Mouse (Mus musculus) heart, adult 18-20 months (tissue): Measurements from ENCODE around the gene Rpusd3. TPM values are rescaled to one million over a fixed set of nuclear protein-coding genes. Genes with fewer than 3 reads are reported as not detected.

Source experiments
- DNase-seq, 2 experiments: peaks; one replicate each; pipeline ENCODE4 v3.0.0; 2021 to 2022; ENCODE audit warnings: mixed read lengths in 1 of 2
- microRNA-seq, 2 experiments: library from miRNA; unstranded; fragments of <30 nt; microRNA quantifications; one replicate each; pipeline ENCODE4 v1.2.0; 2022
- total RNA-seq, 2 experiments: library from RNA; stranded (reverse); gene quantifications; 2 replicates each; pipeline ENCODE4 v1.2.3; 2021

Rpusd3 gene
- total RNA-seq, 2 experiments from 2014 or later, result 11.3 to 13.0 TPM

- DNase-seq, result no peak
Measured at GRCm38 (mm10) chr6:113385160-113385714, 33.9 kb downstream of the Rpusd3 start.

DNA sequence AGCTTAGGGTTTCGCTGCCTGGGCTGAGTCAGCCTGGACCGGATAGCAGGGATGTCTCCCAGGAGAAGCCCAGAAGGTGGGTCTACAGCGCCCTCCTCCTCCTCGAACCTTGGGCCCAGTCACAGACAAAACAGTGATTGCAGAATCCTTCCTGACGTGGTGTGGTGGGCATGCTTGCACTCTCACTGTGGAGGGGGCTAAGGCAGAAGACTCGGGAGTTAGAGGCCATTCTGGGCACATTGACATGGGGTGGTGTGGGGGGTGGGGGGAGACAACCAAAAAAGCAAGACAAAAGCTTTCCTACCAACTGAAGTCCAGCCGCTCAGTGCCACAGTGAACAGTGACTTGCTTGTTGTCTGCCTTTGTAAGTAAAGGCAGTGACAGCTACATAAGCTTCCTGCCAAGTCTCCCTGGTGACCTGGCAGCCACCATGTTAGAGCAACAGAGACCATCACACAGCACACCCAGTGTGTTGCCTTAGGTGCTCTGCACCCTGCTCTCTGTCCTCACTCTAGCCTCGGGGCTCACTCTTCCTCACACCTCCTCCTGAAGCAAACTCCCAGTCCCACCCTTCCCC is 34.7 kb downstream of the Rpusd3 start:
- no peak for DNase-seq

DNA sequence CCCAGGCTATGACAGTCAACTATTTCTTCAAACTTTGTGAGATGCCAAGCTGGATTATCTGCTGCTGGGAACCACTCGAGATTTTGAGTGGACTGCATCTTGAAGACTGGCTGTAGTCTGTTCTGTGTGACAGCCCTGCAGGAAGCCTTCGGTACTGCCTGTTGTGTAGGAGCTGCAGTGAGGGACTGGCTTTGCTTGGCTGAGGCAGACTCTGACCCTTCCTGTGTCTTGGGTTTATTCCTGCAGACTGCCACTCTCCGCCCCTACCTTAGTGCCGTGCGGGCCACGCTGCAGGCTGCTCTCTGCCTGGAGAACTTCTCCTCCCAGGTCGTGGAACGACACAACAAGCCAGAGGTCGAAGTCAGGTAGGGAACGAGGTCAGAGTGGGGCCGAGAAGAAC is 38.7 kb downstream of the Rpusd3 start:
- DNase-seq, result no peak

- peak in 1 of 2 experiments; percentile 47 for DNase-seq
Measured at GRCm38 (mm10) chr6:113379246-113379645, 39.9 kb downstream of the Rpusd3 start.

- DNase-seq, result peak; percentile 95
Measured at GRCm38 (mm10) chr6:113377496-113378385, 41.4 kb downstream of the Rpusd3 start, which contains the start of the genes Tada3 and Arpc4. TSS of gene Tada3 (minus strand) at chr6:113377883. TSS of gene Arpc4 (plus strand) at chr6:113378115.

DNA sequence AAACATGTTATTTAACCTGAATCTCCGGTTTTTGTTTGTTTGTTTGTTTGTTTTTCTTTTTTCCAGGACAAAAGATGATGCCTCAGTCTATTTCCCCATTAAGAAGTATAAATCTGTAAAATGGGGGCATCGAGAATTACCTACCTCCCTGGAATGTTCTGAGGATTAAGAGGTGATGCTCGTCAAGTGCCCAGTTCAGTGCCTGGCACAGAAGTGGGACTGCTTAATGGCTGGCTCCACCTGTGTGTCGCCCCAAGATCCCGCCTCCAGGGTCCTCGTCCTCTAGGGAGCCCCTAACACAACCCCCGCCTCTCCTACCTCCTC is 42.0 kb downstream of the Rpusd3 start:
- DNase-seq, result no peak

DNA sequence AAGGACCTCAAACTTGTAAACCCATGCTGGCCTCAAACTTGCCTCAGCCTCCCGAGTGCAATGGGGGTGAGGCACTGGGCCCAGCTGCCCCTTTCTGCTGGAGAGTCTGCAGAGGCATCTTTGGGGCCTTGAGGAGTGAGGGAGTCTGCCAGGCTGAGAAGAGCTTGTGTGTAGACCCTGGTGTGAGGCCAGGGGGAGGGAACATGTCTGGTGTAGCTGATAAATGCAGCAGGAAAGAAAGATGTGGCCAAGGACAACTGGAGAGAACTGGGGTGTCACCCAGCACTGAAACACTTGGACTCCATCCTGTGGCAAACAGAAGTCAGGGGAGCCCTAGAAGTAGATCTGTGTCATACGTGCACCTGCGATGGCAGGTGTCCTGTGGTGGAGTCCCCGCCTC is 45.6 kb downstream of the Rpusd3 start:
- DNase-seq, result no peak

GRCm38 (mm10) chr6:113370194-113370929 is 48.8 kb downstream of the Rpusd3 start:
- no peak for DNase-seq

GRCm38 (mm10) chr6:113368577-113368976 is 50.6 kb downstream of the Rpusd3 start:
- DNase-seq, result no peak

- no peak for DNase-seq
Measured at GRCm38 (mm10) chr6:113368124-113368523, 51.0 kb downstream of the Rpusd3 start.

DNA sequence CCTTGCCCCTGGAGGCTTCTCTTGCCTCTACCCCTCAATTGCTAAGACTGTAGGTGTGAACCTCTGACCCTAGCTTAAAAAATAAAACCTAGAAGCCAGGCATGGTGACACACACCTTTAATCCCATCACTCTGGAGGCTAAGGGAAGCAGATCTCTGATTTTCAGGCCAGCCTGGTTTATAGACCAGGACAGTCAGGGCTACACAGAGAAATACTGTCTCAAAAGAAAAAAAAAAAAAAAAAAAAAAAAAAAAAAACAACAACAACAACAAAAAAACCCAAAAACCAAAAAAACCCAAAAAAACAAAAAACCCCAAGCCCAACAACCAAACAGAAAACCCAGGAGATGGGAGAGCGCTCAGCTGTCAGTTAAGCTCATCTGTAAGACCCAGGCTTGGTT is 51.6 kb downstream of the Rpusd3 start:
- DNase-seq, result no peak

DNA sequence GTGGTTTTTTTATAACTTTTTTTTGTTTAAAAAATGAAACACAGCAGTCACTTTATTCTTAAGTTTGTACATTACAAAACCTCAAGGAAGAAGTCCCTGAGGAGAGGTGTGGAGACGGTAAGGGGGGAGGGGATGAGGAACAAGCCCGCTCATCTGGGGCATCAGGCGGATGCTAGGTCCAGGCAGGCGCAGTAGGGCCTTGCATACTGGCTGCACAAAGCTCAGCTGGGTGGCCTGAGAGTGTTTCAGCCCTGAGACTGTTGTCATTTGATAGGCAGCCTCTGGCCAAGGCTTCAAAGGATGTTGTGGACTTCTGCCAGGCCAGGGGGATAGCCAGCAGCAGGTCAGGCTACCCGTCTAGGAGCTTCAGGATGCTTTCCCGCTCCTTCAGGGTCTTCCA is 52.5 kb downstream of the Rpusd3 start:
- no peak for DNase-seq

Small RNA genes lying within 50 kb of the gene (microRNA-seq; reads per million reads assigned to microRNA genes)
- gene Gm24387, result 0 reads per million in 2 experiments

Other genes with a start within 250 kb of the Rpusd3 start
- under 1 TPM; 0.40 to 0.51 TPM for gene Lhfpl4, start 224.0 kb downstream of the Rpusd3 start, total RNA-seq
- gene Mtmr14, start 181.5 kb downstream of the Rpusd3 start, total RNA-seq, result 10 to 100 TPM; 12.7 to 17.6 TPM
- gene Cpne9, start 137.0 kb downstream of the Rpusd3 start, total RNA-seq, result not detected
- 10 to 100 TPM; 12.3 to 12.4 TPM for gene Brpf1, start 112.2 kb downstream of the Rpusd3 start, total RNA-seq
- gene Ogg1, start 92.4 kb downstream of the Rpusd3 start, total RNA-seq, result 1 to 10 TPM; 4.5 to 6.9 TPM
- gene Camk1, start 75.4 kb downstream of the Rpusd3 start, total RNA-seq, result 10 to 100 TPM; 64.2 to 68.3 TPM
- gene Tada3, start 41.5 kb downstream of the Rpusd3 start, total RNA-seq, result 10 to 100 TPM; 24.9 to 28.1 TPM
- 10 to 100 TPM; 63.3 to 66.7 TPM for gene Arpc4, start 41.2 kb downstream of the Rpusd3 start, total RNA-seq
- gene Ttll3, start 30.1 kb downstream of the Rpusd3 start, total RNA-seq, result 1 to 10 TPM in 1 of 2 experiments, under 1 TPM in 1; 0.77 to 1.3 TPM
- 10 to 100 TPM in 1 of 2 experiments, 1 to 10 TPM in 1; 6.7 to 53.2 TPM for gene Cidec, start 16.4 kb upstream of the Rpusd3 start, total RNA-seq
- 10 to 100 TPM; 20.8 to 22.8 TPM for gene Jagn1, start 23.2 kb upstream of the Rpusd3 start, total RNA-seq
- 1 to 10 TPM in 1 of 2 experiments, under 1 TPM in 1; 0.69 to 1.2 TPM for gene Il17re, start 39.1 kb upstream of the Rpusd3 start, total RNA-seq
- gene Il17rc, start 52.1 kb upstream of the Rpusd3 start, total RNA-seq, result 1 to 10 TPM; 6.3 to 7.2 TPM
- gene Creld1, start 64.0 kb upstream of the Rpusd3 start, total RNA-seq, result 10 to 100 TPM; 47.6 to 55.7 TPM
- gene Prrt3, start 82.6 kb upstream of the Rpusd3 start, total RNA-seq, result not detected
- gene Emc3, start 112.3 kb upstream of the Rpusd3 start, total RNA-seq, result 10 to 100 TPM; 57.9 to 61.2 TPM
- gene Fancd2, start 112.3 kb upstream of the Rpusd3 start, total RNA-seq, result under 1 TPM; 0.10 to 0.33 TPM
- not detected for gene Fancd2os, start 181.4 kb upstream of the Rpusd3 start, total RNA-seq
- 10 to 100 TPM; 77.1 to 77.6 TPM for gene Brk1, start 185.4 kb upstream of the Rpusd3 start, total RNA-seq
- gene Vhl, start 204.6 kb upstream of the Rpusd3 start, total RNA-seq, result 10 to 100 TPM in 1 of 2 experiments, 1 to 10 TPM in 1; 9.3 to 11.1 TPM
- gene Irak2, start 219.1 kb upstream of the Rpusd3 start, total RNA-seq, result 10 to 100 TPM; 14.2 to 17.8 TPM